Mouse (Mus musculus) left cerebral cortex, postnatal 36 days (tissue): Measurements from ENCODE around the gene Klhdc9. TPM values are rescaled to one million over a fixed set of nuclear protein-coding genes. Genes with fewer than 3 reads are reported as not detected.

Source experiments
- DNase-seq, 2 experiments: peaks; one replicate each; pipeline ENCODE4 v3.0.0; 2021 to 2022; ENCODE audit warnings: low spot score in 2 of 2, mixed read lengths in 1 of 2
- intact Hi-C: fragments of 180-260 bp; cut with DNase I; formaldehyde crosslinking; loops from one replicate; pipeline ENCODE4 v1.15.1; 2025
- total RNA-seq, 2 experiments: library from RNA; stranded (reverse); gene quantifications; 2 replicates each; pipeline ENCODE4 v1.2.3; 2021

Klhdc9 gene
- 10 to 100 TPM in 1 of 2 experiments, 1 to 10 TPM in 1; 7.9 to 10.9 TPM for total RNA-seq

DNA sequence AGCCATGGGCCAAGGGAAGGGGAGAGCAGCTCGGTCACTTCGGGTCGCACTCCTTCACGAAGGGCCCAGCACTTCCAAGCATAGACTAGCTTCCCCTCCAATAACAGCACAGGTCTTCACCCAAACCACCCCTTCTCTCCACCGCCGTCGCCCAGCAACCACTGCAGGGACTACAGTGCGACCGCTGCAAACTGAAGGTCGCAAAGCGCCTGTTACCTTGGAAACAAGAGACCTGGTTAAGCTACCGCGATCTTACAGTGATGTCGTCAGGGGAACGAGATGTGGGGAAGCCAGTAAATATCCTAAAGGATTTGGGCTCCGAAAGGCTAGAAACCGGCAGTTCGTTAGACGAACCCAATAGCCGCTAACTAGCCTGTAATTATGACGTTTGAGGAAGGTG is at the start of gene Klhdc9:
Gene Klhdc9, minus strand, starts transcription at position 143 of the 400 bp plus-strand sequence.
- DNase-seq = peak; percentile 87
- intact Hi-C loops = loop anchor here (1.0 to 2.0 kb wide), 2 partner anchors 51 to 118 kb away; partner anchors contain the start of gene Usf1

DNA sequence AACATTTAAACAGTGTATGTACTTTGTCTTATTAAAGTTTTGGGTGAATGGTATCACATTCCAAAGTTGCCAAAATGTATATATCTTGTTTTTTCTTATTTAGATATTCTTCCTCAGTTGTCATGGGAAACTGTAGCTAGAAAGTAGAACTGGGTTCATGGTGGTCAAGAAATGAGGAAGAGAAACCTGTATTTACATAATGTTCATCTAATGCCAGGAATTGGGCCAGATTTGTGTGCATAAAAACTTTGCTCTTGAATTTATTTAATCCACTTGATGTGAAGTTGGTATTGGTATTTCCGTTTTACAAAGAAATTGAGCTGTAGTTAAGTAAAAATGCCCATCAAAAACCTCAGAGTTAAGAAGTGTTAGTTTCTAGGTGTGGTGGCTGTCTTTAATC is 49.6 kb upstream of the Klhdc9 start:
- no peak for DNase-seq
- intact Hi-C loops = loop anchor here (5.0 to 10.0 kb wide), 2 partner anchors 67 to 295 kb away; partner anchors contain the start of gene Cfap126

DNA sequence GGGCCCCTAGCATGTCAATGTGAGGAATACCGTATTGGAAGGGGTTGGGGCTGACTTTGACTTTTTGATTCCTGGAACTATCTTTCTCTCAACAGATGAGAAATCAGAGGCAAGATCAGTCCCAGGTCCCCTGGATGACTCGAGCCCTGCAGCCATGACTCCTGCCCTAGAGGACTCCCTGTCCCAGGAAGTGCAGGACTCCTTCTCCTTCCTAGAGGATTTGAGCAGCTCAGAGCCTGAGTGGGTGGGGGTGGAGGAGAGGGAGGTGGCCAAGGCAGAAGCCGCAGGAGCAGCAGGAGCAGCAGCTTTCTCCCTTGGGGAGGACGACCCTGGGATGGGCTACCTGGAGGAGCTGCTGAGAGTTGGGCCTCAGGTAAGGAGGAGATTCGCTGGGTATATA is 46.7 kb upstream of the Klhdc9 start:
- no peak for DNase-seq
- intact Hi-C loops = no loop called here

DNA sequence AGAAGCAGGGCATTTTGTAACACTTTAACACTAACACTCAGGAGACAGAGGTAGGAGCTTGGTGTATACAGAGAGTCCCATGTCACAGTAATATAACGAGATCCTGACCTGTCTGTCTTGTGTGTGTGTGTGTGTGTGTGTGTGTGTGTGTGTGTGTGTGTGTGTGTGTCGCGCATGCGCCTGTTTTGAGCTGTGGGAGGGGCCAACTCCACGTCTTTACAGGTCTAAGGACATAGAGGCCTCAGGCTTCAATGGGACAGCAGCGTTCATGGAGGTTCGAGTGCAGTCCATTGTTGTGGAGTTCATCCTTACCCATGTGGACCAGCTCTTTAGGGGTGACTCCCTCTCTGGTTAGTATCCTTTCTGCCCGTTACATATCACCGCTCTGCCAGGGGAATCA is 42.4 kb upstream of the Klhdc9 start:
- intact Hi-C loops = no loop called here
- DNase-seq = no peak

DNA sequence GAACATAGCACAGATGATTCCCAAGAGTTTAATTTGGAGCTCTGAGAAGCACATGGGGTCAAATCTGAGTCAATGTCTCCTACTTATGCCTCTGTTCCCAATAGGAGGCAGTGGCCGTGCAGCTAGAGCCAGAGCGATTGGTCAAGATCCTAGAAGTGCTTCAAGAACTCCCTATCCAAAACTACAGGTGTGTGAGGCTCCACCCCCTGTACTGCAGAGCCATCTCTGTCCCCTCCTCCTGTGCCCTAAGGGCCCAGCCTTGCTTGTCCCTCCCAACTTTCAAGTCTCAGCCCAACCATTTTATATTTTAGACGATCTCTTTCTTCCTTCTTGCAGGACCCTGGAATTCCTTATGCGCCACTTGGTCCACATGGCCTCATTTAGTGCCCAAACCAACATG is 41.2 kb upstream of the Klhdc9 start:
- DNase-seq = no peak
- intact Hi-C loops = no loop called here

DNA sequence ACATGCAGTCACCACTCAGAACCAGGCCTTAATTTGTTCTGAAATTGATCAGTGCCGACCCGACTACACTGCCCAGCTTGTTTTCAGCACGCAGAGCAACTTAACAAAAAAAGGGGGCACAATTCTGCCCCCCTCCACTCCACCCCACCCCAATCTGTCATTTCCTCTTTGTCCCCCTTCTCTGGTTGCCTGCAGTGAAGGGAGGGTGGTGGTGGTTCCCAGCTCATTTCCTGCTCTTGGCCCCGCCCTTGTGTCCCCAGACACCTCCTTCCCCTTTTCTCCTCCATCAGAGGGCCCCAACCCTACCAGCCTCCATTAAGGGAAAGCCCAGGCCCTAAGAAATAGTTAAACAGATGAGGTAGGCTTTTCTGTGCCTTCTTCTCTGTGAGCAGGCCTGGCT is 29.5 kb upstream of the Klhdc9 start:
- no peak for DNase-seq
- intact Hi-C loops = no loop called here

DNA sequence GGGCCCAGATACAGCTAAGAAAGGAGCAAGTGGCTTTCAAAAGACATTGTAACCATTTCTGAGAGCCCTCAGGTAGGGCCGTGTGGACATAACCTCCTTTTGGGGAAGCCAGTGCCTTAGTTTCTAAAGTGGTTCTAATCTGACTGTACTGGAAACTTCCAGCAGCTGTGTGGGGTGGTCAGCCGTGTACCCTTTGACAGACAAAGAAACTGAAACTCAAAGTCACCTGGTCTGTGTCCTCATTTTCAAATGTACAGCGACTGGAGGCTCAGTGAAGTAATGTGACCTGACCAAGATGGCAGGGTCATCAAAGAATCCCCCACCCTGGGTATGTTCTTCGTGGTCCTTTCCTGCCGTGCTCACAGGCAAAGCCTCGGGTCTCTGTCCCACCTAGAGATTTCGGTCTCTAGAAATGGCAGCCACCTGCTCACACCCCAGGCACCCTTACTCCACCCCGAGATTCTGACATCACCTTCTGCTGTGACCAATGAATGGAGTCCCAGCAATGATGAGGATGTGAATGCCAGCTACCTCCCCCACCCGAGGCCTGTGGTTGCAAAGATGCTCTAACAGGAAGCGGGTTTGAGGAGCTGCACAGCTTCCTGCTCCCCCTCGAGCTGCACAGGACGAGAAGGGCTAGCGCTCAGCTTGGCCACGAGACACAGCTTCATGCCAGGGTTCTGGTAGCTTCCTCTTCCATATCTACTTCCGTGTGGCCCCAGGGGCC is 27.9 kb upstream of the Klhdc9 start, which contains the start of gene Arhgap30:
Gene Arhgap30, plus strand, starts transcription at position 579 of the 727 bp plus-strand sequence.
- DNase-seq = peak; percentile 16 to 19
- intact Hi-C loops = no loop called here

DNA sequence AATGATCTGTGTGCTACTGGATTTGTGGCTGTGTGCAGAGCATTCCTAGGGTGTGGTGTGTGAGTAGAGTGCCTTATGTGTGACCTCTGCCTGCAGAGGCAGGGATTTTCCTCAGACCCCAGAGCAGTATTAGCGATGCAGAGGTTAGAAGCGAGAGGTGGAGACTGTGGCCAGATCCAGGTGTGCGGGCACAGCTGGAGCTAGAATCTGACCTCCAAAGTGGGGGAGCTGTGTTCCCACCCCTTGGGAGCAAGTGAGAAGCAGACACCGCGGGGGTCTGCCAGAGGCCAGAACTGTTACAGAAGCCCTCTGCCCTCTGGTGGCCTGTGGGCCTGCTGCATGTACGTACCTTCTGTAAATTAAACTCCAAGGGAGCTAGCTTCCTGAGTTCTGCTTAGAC is 26.5 kb upstream of the Klhdc9 start:
- DNase-seq = no peak
- intact Hi-C loops = no loop called here

DNA sequence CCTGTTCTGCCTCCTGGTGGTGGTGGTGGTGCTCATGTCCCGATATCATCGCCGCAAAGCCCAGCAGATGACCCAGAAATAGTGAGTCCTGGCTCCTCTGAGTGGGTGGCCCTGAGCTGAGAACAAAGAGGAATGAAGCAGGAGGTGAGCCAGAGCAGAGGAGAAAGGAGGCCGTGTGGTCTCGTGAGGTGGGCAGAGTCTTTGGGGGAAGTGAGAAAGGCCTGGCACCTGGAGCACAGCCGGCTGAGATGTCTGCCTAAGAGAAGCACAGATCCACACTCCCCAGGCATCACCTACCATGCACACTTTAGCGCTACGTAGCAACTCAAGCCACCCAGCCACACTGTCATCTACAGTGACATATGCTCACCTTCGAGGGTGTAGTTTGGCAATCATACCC is 24.6 kb upstream of the Klhdc9 start:
- DNase-seq = no peak
- intact Hi-C loops = no loop called here

DNA sequence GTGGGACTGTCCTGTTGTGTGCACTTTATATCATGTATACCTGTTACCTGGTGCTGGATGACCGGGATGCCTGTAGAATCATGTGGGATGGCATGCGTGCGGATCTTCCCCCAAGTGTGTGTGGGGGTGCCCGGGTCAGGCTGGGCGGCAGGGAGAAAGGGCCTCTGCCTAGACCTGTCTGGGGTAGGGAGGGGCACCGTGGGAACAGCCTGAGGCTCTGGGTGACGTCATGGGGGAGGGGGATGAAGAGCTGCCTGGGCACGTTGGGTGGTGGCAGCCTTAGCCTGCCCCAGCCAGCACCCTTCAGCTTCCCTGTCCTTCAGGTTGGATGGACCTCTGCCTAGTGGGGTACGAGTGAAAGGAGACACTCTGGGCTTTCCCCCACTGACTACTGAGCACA is 23.8 kb upstream of the Klhdc9 start:
- no peak for DNase-seq

DNA sequence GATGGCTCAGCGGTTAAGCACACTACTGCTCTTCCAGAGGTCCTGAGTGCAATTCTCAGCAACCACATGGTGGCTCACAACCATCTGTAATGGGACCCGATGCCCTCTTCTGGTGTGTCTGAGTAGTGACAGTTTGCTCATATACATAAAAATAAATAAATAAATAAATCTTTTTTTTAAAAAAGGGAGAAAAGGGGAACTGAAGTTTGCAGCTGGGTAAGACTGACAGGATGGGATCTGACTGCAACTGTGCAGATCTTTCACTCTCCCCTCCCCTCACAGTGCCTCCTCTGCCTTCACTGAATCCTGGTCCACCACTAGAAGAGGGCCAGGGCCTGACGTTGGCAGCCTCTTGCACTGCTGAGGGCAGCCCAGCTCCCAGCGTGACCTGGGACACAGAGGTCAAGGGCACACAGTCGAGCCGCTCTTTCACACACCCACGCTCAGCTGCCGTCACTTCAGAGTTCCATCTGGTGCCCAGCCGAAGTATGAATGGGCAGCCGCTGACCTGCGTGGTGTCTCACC is 21.6 kb upstream of the Klhdc9 start:
- intact Hi-C loops = no loop called here
- no peak for DNase-seq

More for the DNA sequence above, 23.8 kb upstream of the Klhdc9 start:
- intact Hi-C loops = no loop called here

DNA sequence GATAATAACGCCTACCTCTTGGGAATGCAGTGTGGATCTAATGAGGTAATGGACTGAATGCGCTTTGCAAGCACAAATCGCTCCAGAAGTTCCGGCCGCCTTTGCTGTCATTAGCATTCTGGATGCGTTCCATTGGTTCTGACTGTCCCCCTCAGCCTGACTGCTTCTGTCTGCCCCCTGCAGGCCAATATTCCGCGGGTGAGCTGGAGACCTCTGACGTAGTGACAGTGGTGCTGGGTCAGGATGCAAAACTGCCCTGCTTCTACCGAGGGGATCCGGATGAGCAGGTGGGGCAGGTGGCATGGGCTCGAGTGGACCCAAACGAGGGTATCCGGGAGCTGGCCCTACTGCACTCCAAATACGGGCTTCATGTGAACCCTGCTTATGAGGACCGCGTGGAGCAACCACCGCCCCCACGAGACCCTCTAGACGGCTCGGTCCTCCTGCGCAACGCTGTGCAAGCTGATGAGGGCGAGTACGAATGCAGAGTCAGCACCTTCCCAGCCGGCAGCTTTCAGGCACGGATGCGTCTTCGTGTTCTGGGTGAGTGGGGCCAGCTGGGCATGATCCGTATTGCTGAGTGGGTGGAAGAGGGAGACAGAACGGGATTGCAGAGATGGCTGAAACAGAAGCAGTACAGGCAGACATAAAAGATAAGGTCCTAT is 19.5 kb upstream of the Klhdc9 start:
- intact Hi-C loops = loop anchor here (10.0 kb wide), 1 partner anchor 185 kb away; no protein-coding TSS in a partner anchor
- DNase-seq = peak; percentile 52 to 67

DNA sequence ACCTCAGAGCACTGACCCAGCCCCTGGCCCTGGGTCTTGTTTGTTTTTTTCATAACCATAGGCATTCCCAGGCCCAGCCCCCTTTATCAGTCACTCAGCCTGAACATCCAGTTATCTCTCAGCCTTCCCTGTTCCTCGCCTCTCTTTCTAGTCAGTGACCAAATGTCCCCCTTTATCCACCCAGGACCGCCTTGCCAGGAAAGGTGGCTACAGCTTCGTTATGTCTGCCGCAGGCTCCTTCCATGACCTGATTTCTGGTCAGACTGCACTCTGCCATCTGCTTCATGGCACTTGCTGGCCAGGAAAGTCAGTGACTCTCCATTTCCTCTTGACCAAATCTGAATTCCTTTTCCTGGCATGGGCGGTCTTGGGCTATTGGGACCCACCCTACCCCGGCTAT is 17.7 kb upstream of the Klhdc9 start:
- no peak for DNase-seq
- intact Hi-C loops = loop anchor here (10.0 kb wide), 1 partner anchor 187 kb away; no protein-coding TSS in a partner anchor

DNA sequence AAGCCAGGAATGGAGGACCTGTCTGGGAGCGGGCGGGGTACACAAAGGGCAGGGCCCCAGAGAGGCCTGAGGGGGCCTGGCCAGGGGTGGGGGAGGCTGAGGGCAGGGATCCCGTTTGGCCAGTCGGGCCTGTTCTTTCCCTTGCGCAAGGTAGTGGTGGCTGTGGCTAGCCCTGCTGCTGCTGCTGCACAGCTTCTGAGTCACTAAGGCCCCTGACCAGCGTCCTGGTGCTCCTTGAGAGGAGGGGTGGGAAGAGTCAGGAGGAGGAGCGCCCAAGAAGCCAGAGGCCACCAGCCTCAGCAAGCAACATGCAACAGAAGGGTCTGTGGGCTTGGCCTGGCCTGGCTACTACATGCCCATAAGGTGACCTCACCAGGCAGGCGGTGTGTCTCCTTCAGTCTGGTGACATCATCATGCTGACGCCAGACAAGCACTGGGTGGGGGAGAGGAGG is 15.1 kb upstream of the Klhdc9 start:
- no peak for DNase-seq
- intact Hi-C loops = loop anchor here (10.0 kb wide), 1 partner anchor 189 kb away; no protein-coding TSS in a partner anchor

DNA sequence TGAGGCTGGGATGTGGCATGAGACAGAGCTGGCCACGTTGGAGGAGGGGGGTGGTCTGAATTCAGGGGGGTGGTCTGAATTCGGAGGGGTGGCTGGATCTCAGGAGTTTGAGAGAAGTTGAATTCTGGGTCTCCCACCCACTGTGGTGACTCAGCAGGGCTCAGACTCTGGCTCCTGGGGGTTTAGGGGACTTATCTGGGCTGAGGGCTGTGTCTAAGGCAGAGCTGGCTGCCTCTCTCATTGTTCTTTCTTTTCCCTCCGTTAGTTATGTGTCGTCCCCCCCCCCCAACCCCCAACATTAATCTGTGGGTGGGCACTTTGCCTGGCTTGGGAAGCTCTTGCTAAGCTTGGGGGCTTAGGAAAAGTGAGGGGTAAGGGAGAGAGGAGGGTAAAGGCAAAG is 13.3 kb upstream of the Klhdc9 start:
- intact Hi-C loops = loop anchor here (10.0 kb wide), 1 partner anchor 191 kb away; no protein-coding TSS in a partner anchor

DNA sequence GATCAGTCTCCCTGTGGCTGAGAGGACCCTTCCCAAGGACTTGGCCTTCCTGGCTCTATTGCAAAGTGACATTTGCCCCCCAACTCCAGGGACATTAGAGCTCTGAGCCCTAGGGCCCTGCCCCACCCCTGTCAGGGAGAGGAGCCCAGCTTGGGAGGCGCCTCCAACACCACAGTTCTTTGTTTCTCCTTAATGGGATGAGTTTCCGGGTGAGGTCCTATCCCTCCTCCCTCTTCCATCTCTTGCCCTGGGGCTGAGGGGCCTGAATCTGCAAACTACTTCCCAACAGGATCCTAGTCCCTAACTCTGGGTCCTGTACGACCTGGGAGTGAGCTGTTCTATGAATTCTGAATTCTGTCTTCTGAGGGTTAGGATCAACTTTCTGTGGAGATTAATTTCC is 12.3 kb upstream of the Klhdc9 start:
- intact Hi-C loops = loop anchor here (10.0 kb wide), 1 partner anchor 192 kb away; no protein-coding TSS in a partner anchor
- no peak for DNase-seq

More for the DNA sequence above, 13.3 kb upstream of the Klhdc9 start:
- no peak for DNase-seq

DNA sequence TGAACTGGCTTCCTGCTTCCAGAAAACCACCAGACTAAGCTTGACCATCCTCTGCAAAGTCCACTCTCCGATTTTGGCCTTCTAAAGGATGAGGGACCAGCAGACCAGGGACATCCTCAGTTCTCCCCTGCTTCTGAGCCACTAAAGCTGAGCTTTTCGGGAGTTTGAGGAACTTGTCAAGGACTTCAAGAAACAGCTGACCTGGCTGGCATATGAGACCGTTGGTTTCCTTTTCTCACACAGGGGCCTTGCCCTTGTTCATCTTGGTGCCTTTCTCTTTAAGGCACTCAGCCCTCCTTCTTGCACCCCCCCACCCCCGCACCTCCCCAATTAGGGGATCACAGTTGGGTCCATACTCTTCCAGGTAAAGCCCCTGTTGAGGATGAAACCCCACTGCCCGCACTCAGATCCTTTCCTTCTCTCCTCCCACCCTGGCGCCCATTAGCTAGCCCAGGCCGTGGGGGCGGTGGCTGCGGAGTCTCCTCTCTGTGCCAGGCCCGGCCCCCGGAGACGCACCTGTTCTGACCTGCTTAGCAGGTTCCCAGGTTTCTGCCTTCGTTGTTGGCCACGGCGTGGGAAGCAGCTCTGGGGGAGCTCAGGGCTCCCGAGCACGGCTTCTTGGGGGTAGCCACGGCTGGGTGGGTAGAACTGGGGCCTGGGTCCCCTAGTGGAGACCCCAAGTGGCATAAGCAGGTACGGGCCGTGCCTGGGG is 9.4 kb upstream of the Klhdc9 start, which contains the start of gene Nectin4:
Gene Nectin4, plus strand, starts transcription at position 255 of the 712 bp plus-strand sequence.
- no peak for DNase-seq

DNA sequence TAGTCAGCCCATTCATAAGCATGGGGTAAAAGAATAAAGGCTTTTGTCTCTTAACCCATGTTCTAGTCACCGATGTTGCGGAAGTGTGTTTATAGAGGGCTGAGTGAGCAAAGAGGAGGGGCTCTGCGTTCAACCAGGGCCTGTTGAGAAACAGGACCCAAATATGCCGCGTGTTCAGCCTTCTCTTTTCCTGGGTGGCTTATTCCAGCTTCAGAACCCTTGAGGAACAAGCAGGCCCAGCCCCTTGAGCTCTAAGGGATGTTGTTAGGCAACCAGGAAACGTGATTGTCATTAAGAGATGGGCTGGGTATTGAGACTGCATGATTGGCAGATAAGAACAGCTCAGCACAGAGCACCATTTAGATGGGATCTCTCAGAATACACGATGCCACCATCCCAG is 5.3 kb upstream of the Klhdc9 start:
- intact Hi-C loops = no loop called here
- no peak for DNase-seq

More for the DNA sequence above, 9.4 kb upstream of the Klhdc9 start, which contains the start of gene Nectin4:
- intact Hi-C loops = loop anchor here (10.0 kb wide), 1 partner anchor 195 kb away; no protein-coding TSS in a partner anchor
